Mouse (Mus musculus): ENCODE data around the gene Psmb8. TPM values are rescaled to one million over a fixed set of nuclear protein-coding genes. Genes with fewer than 3 reads are reported as not detected.

Psmb8 gene
- polyA plus RNA-seq, 1 experiment from 2014 or later, result 5.1 TPM

- WGBS, result 74% methylated on average over 10 of the region's 10 CpGs
- DNase-seq (no peak), ATAC-seq (ENCODE audit: low FRiP score, low TSS enrichment) (no peak)
- no peaks in the 10 kb centered on the region for H3K36me3 ChIP-seq (ENCODE audit: control insufficient read depth, insufficient read depth, low read length)
- H3K9me3 ChIP-seq (ENCODE audit: control insufficient read depth, low read length), result peaks cover 3% of the 10 kb centered on the region; the same call in 1 of the 2 replicates
- H3K27me3 ChIP-seq (ENCODE audit: control insufficient read depth, insufficient read depth, low read length), result no peaks in the 10 kb centered on the region
- no peak overlapping the region for H3K4me2 ChIP-seq (ENCODE audit: low read length)
- H3K9ac ChIP-seq (replicated peaks; ENCODE audit: low read length), result no peak overlapping the region
- H3K4me3 ChIP-seq (replicated peaks; ENCODE audit: low read depth, low read length), result no peak overlapping the region
- H3K27ac ChIP-seq (replicated peaks; ENCODE audit: low read depth, low read length), result no peak overlapping the region
- no peaks in the 10 kb centered on the region for H3K4me1 ChIP-seq (ENCODE audit: control insufficient read depth, insufficient read depth, low read length)
Measured at GRCm38 (mm10) chr17:34239601-34240041, 42.1 kb downstream of the Psmb8 start.

GRCm38 (mm10) chr17:34240366-34240765, 42.8 kb downstream of the Psmb8 start:
- Histone ChIP-seq H3K4me2 (ENCODE audit: low read length) (no peak overlapping the region), H3K4me1 (ENCODE audit: control insufficient read depth, insufficient read depth, low read length) (no peaks in the 10 kb centered on the region), H3K9ac (replicated peaks; ENCODE audit: low read length) (no peak overlapping the region), H3K4me3 (replicated peaks; ENCODE audit: low read depth, low read length) (no peak overlapping the region), H3K27me3 (ENCODE audit: control insufficient read depth, insufficient read depth, low read length) (no peaks in the 10 kb centered on the region), H3K9me3 (ENCODE audit: control insufficient read depth, low read length) (peaks cover 3% of the 10 kb centered on the region; the same call in 1 of the 2 replicates), H3K27ac (replicated peaks; ENCODE audit: low read depth, low read length) (no peak overlapping the region), H3K36me3 (ENCODE audit: control insufficient read depth, insufficient read depth, low read length) (no peaks in the 10 kb centered on the region)
- WGBS, result 67% methylated on average over 3 of the region's 3 CpGs
- DNase-seq (no peak), ATAC-seq (ENCODE audit: low FRiP score, low TSS enrichment) (no peak)

GRCm38 (mm10) chr17:34240916-34241315, 43.4 kb downstream of the Psmb8 start:
- H3K27ac ChIP-seq (replicated peaks; ENCODE audit: low read depth, low read length), result no peak overlapping the region
- no peaks in the 10 kb centered on the region for H3K36me3 ChIP-seq (ENCODE audit: control insufficient read depth, insufficient read depth, low read length)
- DNase-seq (no peak), ATAC-seq (ENCODE audit: low FRiP score, low TSS enrichment) (no peak)
- no peak overlapping the region for H3K4me2 ChIP-seq (ENCODE audit: low read length)
- WGBS, result 77% methylated on average over 6 of the region's 6 CpGs
- H3K27me3 ChIP-seq (ENCODE audit: control insufficient read depth, insufficient read depth, low read length), result no peaks in the 10 kb centered on the region
- H3K4me1 ChIP-seq (ENCODE audit: control insufficient read depth, insufficient read depth, low read length), result no peaks in the 10 kb centered on the region
- no peak overlapping the region for H3K9ac ChIP-seq (replicated peaks; ENCODE audit: low read length)
- no peak overlapping the region for H3K4me3 ChIP-seq (replicated peaks; ENCODE audit: low read depth, low read length)
- peaks cover 3% of the 10 kb centered on the region; the same call in 1 of the 2 replicates for H3K9me3 ChIP-seq (ENCODE audit: control insufficient read depth, low read length)

- Histone ChIP-seq H3K27ac (replicated peaks; ENCODE audit: low read depth, low read length) (no peak overlapping the region), H3K4me1 (ENCODE audit: control insufficient read depth, insufficient read depth, low read length) (no peaks in the 10 kb centered on the region), H3K9me3 (ENCODE audit: control insufficient read depth, low read length) (peaks cover 3% of the 10 kb centered on the region; the same call in 1 of the 2 replicates), H3K4me2 (ENCODE audit: low read length) (no peak overlapping the region), H3K36me3 (ENCODE audit: control insufficient read depth, insufficient read depth, low read length) (no peaks in the 10 kb centered on the region), H3K27me3 (ENCODE audit: control insufficient read depth, insufficient read depth, low read length) (no peaks in the 10 kb centered on the region), H3K9ac (replicated peaks; ENCODE audit: low read length) (no peak overlapping the region), H3K4me3 (replicated peaks; ENCODE audit: low read depth, low read length) (no peak overlapping the region)
- DNase-seq (no peak), ATAC-seq (ENCODE audit: low FRiP score, low TSS enrichment) (no peak)
- 78% methylated on average over 4 of the region's 4 CpGs for WGBS
Measured at GRCm38 (mm10) chr17:34244656-34245055, 47.1 kb downstream of the Psmb8 start.

- peak; percentile 37 for DNase-seq
- no peaks in the 10 kb centered on the region for H3K27me3 ChIP-seq (ENCODE audit: control insufficient read depth, insufficient read depth, low read length)
- no peak overlapping the region for H3K4me2 ChIP-seq (ENCODE audit: low read length)
- WGBS, result 90% methylated on average over 3 of the region's 3 CpGs
- H3K9ac ChIP-seq (replicated peaks; ENCODE audit: low read length), result no peak overlapping the region
- H3K4me3 ChIP-seq (replicated peaks; ENCODE audit: low read depth, low read length), result no peak overlapping the region
- H3K27ac ChIP-seq (replicated peaks; ENCODE audit: low read depth, low read length), result no peak overlapping the region
- H3K36me3 ChIP-seq (ENCODE audit: control insufficient read depth, insufficient read depth, low read length), result no peaks in the 10 kb centered on the region
- ATAC-seq (ENCODE audit: low FRiP score, low TSS enrichment), result no peak
- H3K4me1 ChIP-seq (ENCODE audit: control insufficient read depth, insufficient read depth, low read length), result no peaks in the 10 kb centered on the region
- no peaks in the 10 kb centered on the region for H3K9me3 ChIP-seq (ENCODE audit: control insufficient read depth, low read length)
Measured at GRCm38 (mm10) chr17:34247047-34247446, 49.5 kb downstream of the Psmb8 start.

GRCm38 (mm10) chr17:34248764-34249163, 51.2 kb downstream of the Psmb8 start:
- DNase-seq (no peak), ATAC-seq (ENCODE audit: low FRiP score, low TSS enrichment) (no peak)
- Histone ChIP-seq H3K9ac (replicated peaks; ENCODE audit: low read length) (no peak overlapping the region), H3K27ac (replicated peaks; ENCODE audit: low read depth, low read length) (no peak overlapping the region), H3K4me3 (replicated peaks; ENCODE audit: low read depth, low read length) (no peak overlapping the region), H3K4me2 (ENCODE audit: low read length) (no peak overlapping the region), H3K9me3 (ENCODE audit: control insufficient read depth, low read length) (no peaks in the 10 kb centered on the region), H3K27me3 (ENCODE audit: control insufficient read depth, insufficient read depth, low read length) (no peaks in the 10 kb centered on the region), H3K36me3 (ENCODE audit: control insufficient read depth, insufficient read depth, low read length) (no peaks in the 10 kb centered on the region), H3K4me1 (ENCODE audit: control insufficient read depth, insufficient read depth, low read length) (no peaks in the 10 kb centered on the region)
- 78% methylated on average over 2 of the region's 2 CpGs for WGBS

- no peaks in the 10 kb centered on the region for H3K4me1 ChIP-seq (ENCODE audit: control insufficient read depth, insufficient read depth, low read length)
- H3K27me3 ChIP-seq (ENCODE audit: control insufficient read depth, insufficient read depth, low read length), result no peaks in the 10 kb centered on the region
- no peaks in the 10 kb centered on the region for H3K36me3 ChIP-seq (ENCODE audit: control insufficient read depth, insufficient read depth, low read length)
- 42% methylated on average over 3 of the region's 3 CpGs for WGBS
- no peak overlapping the region for H3K4me2 ChIP-seq (ENCODE audit: low read length)
- H3K4me3 ChIP-seq (replicated peaks; ENCODE audit: low read depth, low read length), result no peak overlapping the region
- H3K9me3 ChIP-seq (ENCODE audit: control insufficient read depth, low read length), result no peaks in the 10 kb centered on the region
- no peak for DNase-seq
- H3K9ac ChIP-seq (replicated peaks; ENCODE audit: low read length), result no peak overlapping the region
- no peak overlapping the region for H3K27ac ChIP-seq (replicated peaks; ENCODE audit: low read depth, low read length)
- no peak for ATAC-seq (ENCODE audit: low FRiP score, low TSS enrichment)
Measured at GRCm38 (mm10) chr17:34249361-34249760, 51.8 kb downstream of the Psmb8 start.

GRCm38 (mm10) chr17:34249878-34250277, 52.4 kb downstream of the Psmb8 start:
- ATAC-seq (ENCODE audit: low FRiP score, low TSS enrichment) (no peak; the same call in 1 of the 2 replicates), DNase-seq (peak; percentile 91)
- Histone ChIP-seq H3K27me3 (ENCODE audit: control insufficient read depth, insufficient read depth, low read length) (no peaks in the 10 kb centered on the region), H3K4me1 (ENCODE audit: control insufficient read depth, insufficient read depth, low read length) (no peaks in the 10 kb centered on the region), H3K4me3 (replicated peaks; ENCODE audit: low read depth, low read length) (no peak overlapping the region), H3K27ac (replicated peaks; ENCODE audit: low read depth, low read length) (no peak overlapping the region), H3K9ac (replicated peaks; ENCODE audit: low read length) (no peak overlapping the region), H3K4me2 (ENCODE audit: low read length) (no peak overlapping the region), H3K9me3 (ENCODE audit: control insufficient read depth, low read length) (no peaks in the 10 kb centered on the region), H3K36me3 (ENCODE audit: control insufficient read depth, insufficient read depth, low read length) (no peaks in the 10 kb centered on the region)
- 19% methylated on average over 4 of the region's 4 CpGs for WGBS
